Mouse (Mus musculus): ENCODE data around the gene Rem2. TPM values are rescaled to one million over a fixed set of nuclear protein-coding genes. Genes with fewer than 3 reads are reported as not detected.

The Rem2 gene
- polyA plus RNA-seq, 1 experiment from 2014 or later: 0.87 TPM

DNA sequence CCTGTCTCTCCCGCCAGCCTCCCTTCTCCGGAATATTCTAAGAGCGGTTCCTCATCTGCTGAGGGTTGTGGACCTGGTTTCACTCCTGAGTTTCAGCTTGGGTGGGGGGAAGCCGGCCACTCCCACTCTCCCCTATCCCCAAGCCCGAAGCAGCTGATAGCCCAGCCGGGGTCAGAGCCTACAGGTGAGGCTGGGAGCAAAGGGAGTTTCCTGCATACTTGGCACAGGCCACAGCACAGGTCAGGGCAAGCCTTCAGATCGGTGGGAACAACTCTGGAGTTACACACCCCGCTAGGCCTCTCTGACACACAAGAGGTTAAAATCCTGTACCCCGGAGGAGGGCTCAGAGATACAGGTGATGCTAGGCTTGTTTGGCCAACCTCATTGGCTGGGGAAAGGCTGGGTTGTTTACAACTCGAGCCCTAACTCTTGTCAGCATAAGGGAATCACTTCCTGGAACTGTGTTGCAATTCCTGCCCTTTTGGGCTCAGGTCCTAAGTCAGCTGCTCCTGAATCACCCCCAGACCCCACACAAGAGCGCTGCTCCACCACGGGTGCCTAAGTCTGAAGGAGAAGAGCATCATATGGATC lies 41.9 kb upstream of the Rem2 start:
- no peak for TF ChIP-seq CTCF (IDR thresholded peaks at IDR 0.05; ENCODE audit: low read depth)
- no peak for TF ChIP-seq EP300 (IDR thresholded peaks at IDR 0.05; ENCODE audit: low read depth)
- peak overlapping the region; percentile 76 for H3K4me3 ChIP-seq (ENCODE audit: low read depth, low read length)
- H3K27ac ChIP-seq (ENCODE audit: low read depth): peak overlapping the region; percentile 92
- ATAC-seq (peak; percentile 76), DNase-seq (peak; percentile 68)
- no peaks in the 10 kb centered on the region for H3K9me3 ChIP-seq (ENCODE audit: low read length)
- peak overlapping the region; percentile 93 for H3K9ac ChIP-seq (replicated peaks)
- H3K27me3 ChIP-seq (ENCODE audit: insufficient read depth, low read length): peaks cover 6% of the 10 kb centered on the region; the same call in 1 of the 2 replicates
- H3K36me3 ChIP-seq (replicated peaks; ENCODE audit: insufficient read depth, low read length): peaks cover 29% of the 10 kb centered on the region
- peaks cover 40% of the 10 kb centered on the region for H3K4me1 ChIP-seq (ENCODE audit: insufficient read depth)
- peak overlapping the region; percentile 90 for H3K4me2 ChIP-seq (ENCODE audit: low read depth, low read length)
- 47% methylated on average over 12 of the region's 12 CpGs for WGBS (ENCODE audit: insufficient replicate concordance)

DNA sequence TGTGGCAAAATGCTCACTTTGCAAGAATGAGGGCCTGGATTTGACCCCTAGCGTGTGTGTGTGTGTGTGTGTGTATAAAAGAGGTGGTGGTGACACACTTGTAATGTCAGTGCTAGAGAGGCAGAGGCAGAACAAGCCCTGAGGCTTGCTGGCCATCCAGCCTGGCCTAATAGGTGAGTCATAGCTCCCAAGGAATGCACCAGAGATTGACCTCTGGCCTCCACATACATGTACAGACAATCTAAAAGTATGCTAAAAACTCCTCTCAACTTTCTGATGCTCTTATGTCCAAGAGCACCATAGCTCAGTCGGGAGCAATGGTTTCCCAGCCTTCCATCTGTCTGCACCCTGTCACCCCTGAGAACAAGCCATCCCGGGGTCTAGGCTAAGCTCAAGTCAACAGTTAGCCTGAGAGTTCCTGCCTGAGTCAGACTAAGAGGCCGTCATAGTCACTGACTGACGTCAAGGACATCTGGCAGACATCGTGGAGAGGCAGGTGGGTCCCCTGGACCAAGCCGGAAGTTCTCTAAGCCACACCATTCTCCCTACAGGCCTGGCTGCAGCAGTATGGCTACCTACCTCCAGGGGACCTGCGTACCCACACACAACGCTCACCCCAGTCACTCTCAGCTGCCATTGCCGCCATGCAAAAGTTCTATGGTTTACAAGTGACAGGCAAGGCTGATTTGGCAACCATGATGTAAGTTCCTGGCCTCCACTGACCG lies 40.5 kb upstream of the Rem2 start:
- no peak overlapping the region for H3K9ac ChIP-seq (replicated peaks)
- H3K36me3 ChIP-seq (replicated peaks; ENCODE audit: insufficient read depth, low read length): peaks cover 37% of the 10 kb centered on the region
- H3K4me1 ChIP-seq (ENCODE audit: insufficient read depth): peaks cover 29% of the 10 kb centered on the region
- TF ChIP-seq CTCF (IDR thresholded peaks at IDR 0.05; ENCODE audit: low read depth): no peak
- no peak for TF ChIP-seq EP300 (IDR thresholded peaks at IDR 0.05; ENCODE audit: low read depth)
- no peak overlapping the region for H3K27ac ChIP-seq (ENCODE audit: low read depth)
- H3K9me3 ChIP-seq (ENCODE audit: low read length): no peaks in the 10 kb centered on the region
- H3K27me3 ChIP-seq (ENCODE audit: insufficient read depth, low read length): peaks cover 6% of the 10 kb centered on the region; the same call in 1 of the 2 replicates
- WGBS (ENCODE audit: insufficient replicate concordance): 73% methylated on average over 11 of the region's 11 CpGs
- no peak overlapping the region for H3K4me3 ChIP-seq (ENCODE audit: low read depth, low read length)
- H3K4me2 ChIP-seq (ENCODE audit: low read depth, low read length): no peak overlapping the region
- DNase-seq: no peak
- ATAC-seq: no peak

DNA sequence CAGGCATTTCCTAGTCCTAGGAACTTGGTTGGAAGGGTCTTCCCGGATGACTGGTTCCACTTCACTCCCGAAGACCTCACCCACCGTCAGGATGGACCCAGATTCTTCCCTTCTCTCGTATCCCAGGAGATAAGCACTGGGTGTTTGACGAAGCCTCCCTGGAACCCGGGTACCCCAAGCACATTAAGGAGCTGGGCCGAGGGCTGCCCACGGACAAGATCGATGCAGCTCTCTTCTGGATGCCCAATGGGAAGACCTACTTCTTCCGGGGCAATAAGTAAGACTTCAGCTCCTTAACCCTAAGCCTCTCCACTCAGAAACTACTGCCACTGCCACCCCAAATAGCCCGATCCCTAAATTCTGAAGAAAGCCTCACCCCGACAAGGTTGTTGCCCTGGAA lies 36.7 kb upstream of the Rem2 start:
- H3K4me3 ChIP-seq (ENCODE audit: low read depth, low read length): no peak overlapping the region
- ATAC-seq: no peak
- H3K27ac ChIP-seq (ENCODE audit: low read depth): no peak overlapping the region
- DNase-seq: no peak
- TF ChIP-seq EP300 (IDR thresholded peaks at IDR 0.05; ENCODE audit: low read depth) (no peak), CTCF (IDR thresholded peaks at IDR 0.05; ENCODE audit: low read depth) (no peak)
- H3K36me3 ChIP-seq (replicated peaks; ENCODE audit: insufficient read depth, low read length): peaks cover 38% of the 10 kb centered on the region
- H3K4me1 ChIP-seq (ENCODE audit: insufficient read depth): peaks cover 3% of the 10 kb centered on the region
- H3K27me3 ChIP-seq (ENCODE audit: insufficient read depth, low read length): no peaks in the 10 kb centered on the region
- H3K9ac ChIP-seq (replicated peaks): no peak overlapping the region
- 84% methylated on average over 12 of the region's 12 CpGs for WGBS (ENCODE audit: insufficient replicate concordance)
- no peak overlapping the region for H3K4me2 ChIP-seq (ENCODE audit: low read depth, low read length)
- no peaks in the 10 kb centered on the region for H3K9me3 ChIP-seq (ENCODE audit: low read length)

DNA sequence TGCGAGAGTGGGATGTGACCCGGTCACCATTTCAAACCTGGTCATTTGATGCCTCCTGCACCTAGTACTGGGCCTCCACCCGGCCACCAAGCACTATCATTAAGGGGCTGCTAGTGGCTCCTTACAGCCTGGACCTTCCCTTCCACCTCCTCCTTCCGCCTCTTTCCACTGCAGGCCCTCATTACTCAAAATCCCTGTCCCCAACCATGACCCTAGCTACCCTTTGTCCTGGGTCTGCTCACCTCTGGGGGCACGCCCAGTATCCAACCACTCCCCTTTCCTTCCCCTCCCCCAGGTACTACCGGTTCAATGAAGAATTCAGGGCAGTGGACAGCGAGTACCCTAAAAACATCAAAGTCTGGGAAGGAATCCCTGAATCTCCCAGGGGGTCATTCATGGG lies 36.3 kb upstream of the Rem2 start:
- peaks cover 3% of the 10 kb centered on the region for H3K4me1 ChIP-seq (ENCODE audit: insufficient read depth)
- no peak overlapping the region for H3K9ac ChIP-seq (replicated peaks)
- H3K4me3 ChIP-seq (ENCODE audit: low read depth, low read length): no peak overlapping the region
- H3K27ac ChIP-seq (ENCODE audit: low read depth): no peak overlapping the region
- TF ChIP-seq CTCF (IDR thresholded peaks at IDR 0.05; ENCODE audit: low read depth) (no peak), EP300 (IDR thresholded peaks at IDR 0.05; ENCODE audit: low read depth) (no peak)
- WGBS (ENCODE audit: insufficient replicate concordance): 74% methylated on average over 7 of the region's 7 CpGs
- H3K36me3 ChIP-seq (replicated peaks; ENCODE audit: insufficient read depth, low read length): peaks cover 38% of the 10 kb centered on the region
- no peaks in the 10 kb centered on the region for H3K9me3 ChIP-seq (ENCODE audit: low read length)
- ATAC-seq: no peak
- no peaks in the 10 kb centered on the region for H3K27me3 ChIP-seq (ENCODE audit: insufficient read depth, low read length)
- H3K4me2 ChIP-seq (ENCODE audit: low read depth, low read length): no peak overlapping the region
- no peak for DNase-seq

DNA sequence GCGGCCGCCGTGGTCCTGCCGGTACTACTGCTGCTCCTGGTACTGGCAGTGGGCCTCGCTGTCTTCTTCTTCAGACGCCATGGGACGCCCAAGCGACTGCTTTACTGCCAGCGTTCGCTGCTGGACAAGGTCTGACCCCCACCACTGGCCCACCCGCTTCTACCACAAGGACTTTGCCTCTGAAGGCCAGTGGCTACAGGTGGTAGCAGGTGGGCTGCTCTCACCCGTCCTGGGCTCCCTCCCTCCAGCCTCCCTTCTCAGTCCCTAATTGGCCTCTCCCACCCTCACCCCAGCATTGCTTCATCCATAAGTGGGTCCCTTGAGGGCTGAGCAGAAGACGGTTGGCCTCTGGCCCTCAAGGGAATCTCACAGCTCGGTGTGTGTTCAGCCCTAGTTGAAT lies 35.4 kb upstream of the Rem2 start:
- peaks cover 34% of the 10 kb centered on the region for H3K36me3 ChIP-seq (replicated peaks; ENCODE audit: insufficient read depth, low read length)
- 90% methylated on average over 13 of the region's 14 CpGs for WGBS (ENCODE audit: insufficient replicate concordance)
- H3K4me2 ChIP-seq (ENCODE audit: low read depth, low read length): no peak overlapping the region
- H3K4me3 ChIP-seq (ENCODE audit: low read depth, low read length): no peak overlapping the region
- no peak overlapping the region for H3K27ac ChIP-seq (ENCODE audit: low read depth)
- no peaks in the 10 kb centered on the region for H3K9me3 ChIP-seq (ENCODE audit: low read length)
- H3K27me3 ChIP-seq (ENCODE audit: insufficient read depth, low read length): no peaks in the 10 kb centered on the region
- H3K4me1 ChIP-seq (ENCODE audit: insufficient read depth): peaks cover 3% of the 10 kb centered on the region
- no peak for ATAC-seq
- no peak overlapping the region for H3K9ac ChIP-seq (replicated peaks)
- TF ChIP-seq EP300 (IDR thresholded peaks at IDR 0.05; ENCODE audit: low read depth) (no peak), CTCF (IDR thresholded peaks at IDR 0.05; ENCODE audit: low read depth) (no peak)
- DNase-seq: no peak

DNA sequence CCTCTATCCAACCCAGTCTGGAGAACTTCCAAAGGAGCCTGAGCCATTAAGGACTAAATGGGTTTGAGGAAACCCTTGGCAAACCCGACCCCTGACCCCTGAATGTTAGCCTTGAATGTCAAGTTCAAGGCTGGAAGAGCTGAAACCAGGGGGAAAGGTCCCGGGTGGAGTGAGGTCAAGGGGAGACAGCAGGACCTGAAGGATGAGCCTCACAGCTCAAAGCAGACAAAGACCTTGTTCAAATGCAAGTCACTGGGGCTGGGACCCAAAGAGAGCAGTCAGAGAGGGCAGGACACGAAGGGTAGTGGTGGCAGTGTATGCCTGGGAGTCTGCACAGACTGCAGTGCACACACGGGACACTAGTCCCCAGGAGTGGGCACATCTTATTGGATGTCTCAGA lies 34.5 kb upstream of the Rem2 start:
- WGBS (ENCODE audit: insufficient replicate concordance): 75% methylated on average over 4 of the region's 4 CpGs
- H3K4me2 ChIP-seq (ENCODE audit: low read depth, low read length): no peak overlapping the region
- peaks cover 3% of the 10 kb centered on the region for H3K4me1 ChIP-seq (ENCODE audit: insufficient read depth)
- H3K27me3 ChIP-seq (ENCODE audit: insufficient read depth, low read length): no peaks in the 10 kb centered on the region
- H3K4me3 ChIP-seq (ENCODE audit: low read depth, low read length): no peak overlapping the region
- H3K9me3 ChIP-seq (ENCODE audit: low read length): no peaks in the 10 kb centered on the region
- no peak overlapping the region for H3K27ac ChIP-seq (ENCODE audit: low read depth)
- ATAC-seq (no peak), DNase-seq (no peak)
- H3K36me3 ChIP-seq (replicated peaks; ENCODE audit: insufficient read depth, low read length): peaks cover 26% of the 10 kb centered on the region
- no peak overlapping the region for H3K9ac ChIP-seq (replicated peaks)
- TF ChIP-seq EP300 (IDR thresholded peaks at IDR 0.05; ENCODE audit: low read depth): no peak
- no peak for TF ChIP-seq CTCF (IDR thresholded peaks at IDR 0.05; ENCODE audit: low read depth)
